Mouse (Mus musculus) liver, postnatal 0 days (tissue): ENCODE measurements at regions not wholly inside any gene's neighbourhood (a gene's known extent, or its start where the extent isn't known, plus 50 kb on each side); places are given as distances from the start of the nearest gene placed in this dataset.

Source experiments
- CTCF ChIP-seq: sonication (generic); IDR thresholded peaks from 2 replicates; pipeline ENCODE4 v1.5.1; 2016; ENCODE audit warnings: antibody characterized with exemption, low read depth
- EP300 ChIP-seq: IDR thresholded peaks from 2 replicates; pipeline ENCODE4 v1.6.1; 2016; ENCODE audit warnings: antibody characterized with exemption, low read depth, mild to moderate bottlenecking

- TF ChIP-seq CTCF = no peak
- no peak for TF ChIP-seq EP300
Observed at GRCm38 (mm10) chr5:97296213-97296612, 96.0 kb downstream of the Naa11 start.
